Mouse (Mus musculus): ENCODE measurements around the gene Ppfibp1. TPM values are rescaled to one million over a fixed set of nuclear protein-coding genes. Genes with fewer than 3 reads are reported as not detected.

Gene Ppfibp1
- polyA plus RNA-seq, 1 experiment from 2014 or later, result 17.8 TPM

DNA sequence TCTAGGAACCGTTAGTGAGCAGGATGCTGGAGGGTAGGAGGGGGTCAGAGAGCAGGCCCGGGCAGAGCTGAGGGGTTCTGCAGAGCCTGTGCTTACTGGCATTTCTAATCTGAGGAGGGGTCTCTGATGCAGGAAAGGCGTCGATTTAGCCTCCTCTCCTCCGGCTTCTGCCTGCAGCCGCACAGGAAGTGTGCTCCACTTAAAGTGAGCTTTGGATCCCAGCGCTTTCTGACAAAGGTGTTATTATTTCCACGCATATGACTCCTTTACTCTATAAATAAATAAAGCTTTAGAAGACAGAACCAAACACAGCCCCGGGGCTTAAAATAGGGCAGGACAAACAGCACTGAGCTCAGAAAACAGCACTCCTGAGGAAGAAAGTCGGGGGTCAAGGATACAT, 9.4 kb upstream of the Ppfibp1 start:
- peaks cover 3% of the 10 kb centered on the region; the same call in 1 of the 2 replicates for H3K4me1 ChIP-seq (replicated peaks; ENCODE audit: control insufficient read depth, insufficient read depth, low read length)
- no peak overlapping the region for H3K27ac ChIP-seq (ENCODE audit: low read length)
- H3K4me3 ChIP-seq (replicated peaks; ENCODE audit: low read length), result no peak overlapping the region
- ATAC-seq, result no peak
- WGBS, result 12% methylated on average over 10 of the region's 10 CpGs
- H3K9ac ChIP-seq (replicated peaks; ENCODE audit: low read depth, low read length), result no peak overlapping the region
- no peaks in the 10 kb centered on the region for H3K27me3 ChIP-seq (replicated peaks; ENCODE audit: control insufficient read depth, insufficient read depth, low read length)
- no peak overlapping the region for H3K4me2 ChIP-seq (ENCODE audit: low read length)
- no peaks in the 10 kb centered on the region for H3K36me3 ChIP-seq (ENCODE audit: control insufficient read depth, insufficient read depth)
- peaks cover 6% of the 10 kb centered on the region for H3K9me3 ChIP-seq (ENCODE audit: control insufficient read depth, low read length)

DNA sequence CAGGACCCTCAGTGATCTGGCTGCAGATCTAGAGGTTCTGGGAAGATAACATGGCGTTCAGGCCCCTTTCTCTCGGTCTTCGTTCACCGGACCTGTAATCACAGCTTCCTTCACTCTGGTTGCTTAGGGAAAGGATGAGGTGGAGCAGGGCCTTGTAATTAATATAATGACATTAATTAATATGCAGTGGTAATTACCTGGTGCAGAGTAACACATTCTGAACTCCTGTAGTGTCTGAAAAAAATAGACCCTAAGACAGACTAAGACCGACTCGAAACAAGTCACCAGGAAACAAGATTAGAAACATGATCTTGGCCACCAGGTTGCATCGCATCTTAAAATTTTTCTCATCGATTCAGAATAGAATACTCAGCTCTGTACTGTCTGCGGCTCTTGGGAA, 8.4 kb upstream of the Ppfibp1 start:
- no peak overlapping the region for H3K27ac ChIP-seq (ENCODE audit: low read length)
- H3K9me3 ChIP-seq (ENCODE audit: control insufficient read depth, low read length), result peaks cover 6% of the 10 kb centered on the region
- H3K36me3 ChIP-seq (ENCODE audit: control insufficient read depth, insufficient read depth), result no peaks in the 10 kb centered on the region
- no peak overlapping the region for H3K4me2 ChIP-seq (ENCODE audit: low read length)
- ATAC-seq, result no peak
- H3K9ac ChIP-seq (replicated peaks; ENCODE audit: low read depth, low read length), result no peak overlapping the region
- peaks cover 3% of the 10 kb centered on the region; the same call in 1 of the 2 replicates for H3K4me1 ChIP-seq (replicated peaks; ENCODE audit: control insufficient read depth, insufficient read depth, low read length)
- no peak overlapping the region for H3K4me3 ChIP-seq (replicated peaks; ENCODE audit: low read length)
- no peaks in the 10 kb centered on the region for H3K27me3 ChIP-seq (replicated peaks; ENCODE audit: control insufficient read depth, insufficient read depth, low read length)
- 60% methylated on average over 9 of the region's 9 CpGs for WGBS

- Histone ChIP-seq H3K9me3 (ENCODE audit: control insufficient read depth, low read length) (peaks cover 6% of the 10 kb centered on the region), H3K4me1 (replicated peaks; ENCODE audit: control insufficient read depth, insufficient read depth, low read length) (peaks cover 3% of the 10 kb centered on the region; the same call in 1 of the 2 replicates), H3K27ac (ENCODE audit: low read length) (no peak overlapping the region), H3K36me3 (ENCODE audit: control insufficient read depth, insufficient read depth) (no peaks in the 10 kb centered on the region), H3K4me3 (replicated peaks; ENCODE audit: low read length) (no peak overlapping the region), H3K27me3 (replicated peaks; ENCODE audit: control insufficient read depth, insufficient read depth, low read length) (no peaks in the 10 kb centered on the region), H3K9ac (replicated peaks; ENCODE audit: low read depth, low read length) (no peak overlapping the region), H3K4me2 (ENCODE audit: low read length) (no peak overlapping the region)
- 64% methylated on average over 4 of the region's 4 CpGs for WGBS
- ATAC-seq, result peak; percentile 23; the same call in 1 of the 2 replicates
Measured at GRCm38 (mm10) chr6:146880296-146880695, 8.0 kb upstream of the Ppfibp1 start.

- Histone ChIP-seq H3K27me3 (replicated peaks; ENCODE audit: control insufficient read depth, insufficient read depth, low read length) (no peaks in the 10 kb centered on the region), H3K4me2 (ENCODE audit: low read length) (no peak overlapping the region), H3K4me1 (replicated peaks; ENCODE audit: control insufficient read depth, insufficient read depth, low read length) (peaks cover 3% of the 10 kb centered on the region; the same call in 1 of the 2 replicates), H3K9ac (replicated peaks; ENCODE audit: low read depth, low read length) (no peak overlapping the region), H3K9me3 (ENCODE audit: control insufficient read depth, low read length) (peaks cover 2% of the 10 kb centered on the region), H3K36me3 (ENCODE audit: control insufficient read depth, insufficient read depth) (no peaks in the 10 kb centered on the region), H3K27ac (ENCODE audit: low read length) (no peak overlapping the region), H3K4me3 (replicated peaks; ENCODE audit: low read length) (no peak overlapping the region)
- ATAC-seq, result no peak
- 67% methylated on average over 13 of the region's 13 CpGs for WGBS
Measured at GRCm38 (mm10) chr6:146881896-146882770, 6.2 kb upstream of the Ppfibp1 start.

GRCm38 (mm10) chr6:146883426-146883825, 4.9 kb upstream of the Ppfibp1 start:
- H3K4me2 ChIP-seq (ENCODE audit: low read length), result no peak overlapping the region
- H3K36me3 ChIP-seq (ENCODE audit: control insufficient read depth, insufficient read depth), result no peaks in the 10 kb centered on the region
- no peak overlapping the region for H3K9ac ChIP-seq (replicated peaks; ENCODE audit: low read depth, low read length)
- H3K27ac ChIP-seq (ENCODE audit: low read length), result no peak overlapping the region
- H3K4me1 ChIP-seq (replicated peaks; ENCODE audit: control insufficient read depth, insufficient read depth, low read length), result peaks cover 3% of the 10 kb centered on the region; the same call in 1 of the 2 replicates
- WGBS, result 60% methylated on average over 2 of the region's 2 CpGs
- no peak overlapping the region for H3K4me3 ChIP-seq (replicated peaks; ENCODE audit: low read length)
- H3K9me3 ChIP-seq (ENCODE audit: control insufficient read depth, low read length), result no peaks in the 10 kb centered on the region
- H3K27me3 ChIP-seq (replicated peaks; ENCODE audit: control insufficient read depth, insufficient read depth, low read length), result no peaks in the 10 kb centered on the region
- ATAC-seq, result no peak

GRCm38 (mm10) chr6:146884171-146884570, 4.1 kb upstream of the Ppfibp1 start:
- Histone ChIP-seq H3K9ac (replicated peaks; ENCODE audit: low read depth, low read length) (no peak overlapping the region), H3K27ac (ENCODE audit: low read length) (no peak overlapping the region), H3K27me3 (replicated peaks; ENCODE audit: control insufficient read depth, insufficient read depth, low read length) (no peaks in the 10 kb centered on the region), H3K4me2 (ENCODE audit: low read length) (no peak overlapping the region), H3K36me3 (ENCODE audit: control insufficient read depth, insufficient read depth) (no peaks in the 10 kb centered on the region), H3K9me3 (ENCODE audit: control insufficient read depth, low read length) (no peaks in the 10 kb centered on the region), H3K4me1 (replicated peaks; ENCODE audit: control insufficient read depth, insufficient read depth, low read length) (no peaks in the 10 kb centered on the region), H3K4me3 (replicated peaks; ENCODE audit: low read length) (no peak overlapping the region)
- ATAC-seq, result no peak
- WGBS, result 88% methylated on average over 3 of the region's 3 CpGs

DNA sequence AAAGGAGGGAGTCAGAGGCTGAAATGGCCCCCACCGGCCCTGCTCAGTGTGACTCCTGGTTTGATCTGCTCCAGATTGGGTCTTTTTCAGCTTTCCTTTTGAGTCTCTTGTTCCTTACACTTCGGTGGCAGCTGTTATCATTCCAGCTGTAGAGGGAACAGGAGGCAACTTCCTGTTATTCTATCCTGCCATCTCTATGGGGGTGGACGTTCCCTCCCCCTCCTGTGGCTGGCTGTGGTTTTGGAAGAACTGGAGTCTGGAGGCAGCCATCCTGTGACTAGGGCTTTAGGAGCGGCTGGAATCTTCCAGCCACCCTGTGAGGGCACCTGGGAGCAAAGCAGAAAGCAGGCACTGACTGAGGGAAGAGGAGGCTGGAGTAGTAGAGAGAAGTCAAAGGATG, 3.4 kb upstream of the Ppfibp1 start:
- no peak overlapping the region for H3K27ac ChIP-seq (ENCODE audit: low read length)
- H3K27me3 ChIP-seq (replicated peaks; ENCODE audit: control insufficient read depth, insufficient read depth, low read length), result no peaks in the 10 kb centered on the region
- 47% methylated on average over 4 of the region's 4 CpGs for WGBS
- no peak overlapping the region for H3K4me2 ChIP-seq (ENCODE audit: low read length)
- ATAC-seq, result no peak
- no peaks in the 10 kb centered on the region for H3K9me3 ChIP-seq (ENCODE audit: control insufficient read depth, low read length)
- H3K9ac ChIP-seq (replicated peaks; ENCODE audit: low read depth, low read length), result no peak overlapping the region
- H3K4me3 ChIP-seq (replicated peaks; ENCODE audit: low read length), result no peak overlapping the region
- no peaks in the 10 kb centered on the region for H3K36me3 ChIP-seq (ENCODE audit: control insufficient read depth, insufficient read depth)
- no peaks in the 10 kb centered on the region for H3K4me1 ChIP-seq (replicated peaks; ENCODE audit: control insufficient read depth, insufficient read depth, low read length)

GRCm38 (mm10) chr6:146888660-146889490, 588 bp downstream of the Ppfibp1 start:
- H3K4me1 ChIP-seq (replicated peaks; ENCODE audit: control insufficient read depth, insufficient read depth, low read length), result no peaks in the 10 kb centered on the region
- peak; percentile 75 for ATAC-seq
- peak overlapping the region; percentile 76 for H3K9ac ChIP-seq (replicated peaks; ENCODE audit: low read depth, low read length)
- H3K27ac ChIP-seq (ENCODE audit: low read length), result no peak overlapping the region
- 8% methylated on average over 25 of the region's 26 CpGs for WGBS
- no peaks in the 10 kb centered on the region for H3K9me3 ChIP-seq (ENCODE audit: control insufficient read depth, low read length)
- peak overlapping the region; percentile 62 for H3K4me2 ChIP-seq (ENCODE audit: low read length)
- no peaks in the 10 kb centered on the region for H3K27me3 ChIP-seq (replicated peaks; ENCODE audit: control insufficient read depth, insufficient read depth, low read length)
- H3K4me3 ChIP-seq (replicated peaks; ENCODE audit: low read length), result peak overlapping the region; percentile 70
- H3K36me3 ChIP-seq (ENCODE audit: control insufficient read depth, insufficient read depth), result no peaks in the 10 kb centered on the region

GRCm38 (mm10) chr6:146890215-146890614, 1.9 kb downstream of the Ppfibp1 start:
- Histone ChIP-seq H3K9ac (replicated peaks; ENCODE audit: low read depth, low read length) (no peak overlapping the region), H3K4me3 (replicated peaks; ENCODE audit: low read length) (no peak overlapping the region), H3K36me3 (ENCODE audit: control insufficient read depth, insufficient read depth) (no peaks in the 10 kb centered on the region), H3K27me3 (replicated peaks; ENCODE audit: control insufficient read depth, insufficient read depth, low read length) (no peaks in the 10 kb centered on the region), H3K27ac (ENCODE audit: low read length) (no peak overlapping the region), H3K4me1 (replicated peaks; ENCODE audit: control insufficient read depth, insufficient read depth, low read length) (no peaks in the 10 kb centered on the region), H3K9me3 (ENCODE audit: control insufficient read depth, low read length) (no peaks in the 10 kb centered on the region), H3K4me2 (ENCODE audit: low read length) (no peak overlapping the region)
- ATAC-seq, result no peak
- WGBS, result 53% methylated on average over 2 of the region's 2 CpGs

All from forebrain, embryonic 16.5 days (tissue).